17 mouse cellular contexts compared by ENCODE assay signal in genomic region chr1:162554193-162554592, GRCm38 (mm10).
"Had no signal": no experiment of that assay in that cellular context is flagged by ENCODE, and none has a peak within 500 bp of the region (broad histone marks: within the 10 kb centered on the region; RNA-seq: fewer than 3 reads in every experiment).

No protein-coding gene starts in this region.

- DNase-seq: left cerebral cortex, postnatal 4 days; liver; liver, embryonic 13.5 days; liver, postnatal 0 days; lung, adult 18-20 months; lung, adult 2 months; lung, embryonic 14.5 days; lung, postnatal 10 days; lung, postnatal 14 days; lung, postnatal 36 days; lung, postnatal 4 days; midbrain, embryonic 14.5 days had no signal

- ATAC-seq: liver, embryonic 12.5 days; liver, postnatal 0 days; lung, postnatal 0 days; midbrain, embryonic 13.5 days; midbrain, embryonic 15.5 days; midbrain, embryonic 16.5 days had no signal
